Mouse (Mus musculus) C2C12 (cell line): Measurements from ENCODE around the gene Lrrc8d.

Experiments
- CEBPB ChIP-seq: IDR thresholded peaks from one replicate; pipeline ENCODE4 v1.6.1; 2011; ENCODE audit warnings: low read depth, mild to moderate bottlenecking, control low read depth, moderate library complexity
- CTCF ChIP-seq: IDR thresholded peaks from one replicate; pipeline ENCODE4 v1.5.1; 2011; ENCODE audit not compliant: control insufficient read depth, insufficient read depth, insufficient read length
- FOSL1 ChIP-seq: IDR thresholded peaks from one replicate; pipeline ENCODE4 v1.8.0; 2011; ENCODE audit warnings: mild to moderate bottlenecking, low read length; ENCODE audit not compliant: poor library complexity, insufficient read depth, severe bottlenecking
- MAX ChIP-seq: IDR thresholded peaks from one replicate; pipeline ENCODE4 v1.6.1; 2011; ENCODE audit warnings: mild to moderate bottlenecking, control low read depth
- MYOD1 ChIP-seq: IDR thresholded peaks from one replicate; pipeline ENCODE4 v1.6.1; 2011; ENCODE audit warnings: low read depth; ENCODE audit not compliant: control insufficient read depth, insufficient read length
- MYOG ChIP-seq: IDR thresholded peaks from one replicate; pipeline ENCODE4 v1.6.1; 2011; ENCODE audit not compliant: control insufficient read depth, insufficient read length; ENCODE audit errors: extremely low read depth
- USF1 ChIP-seq: IDR thresholded peaks from one replicate; pipeline ENCODE4 v1.6.1; 2011; ENCODE audit warnings: low read depth, mild to moderate bottlenecking, control low read depth, moderate library complexity

GRCm38 (mm10) chr5:105718138-105718670 is 18.4 kb downstream of the Lrrc8d start:
- TF ChIP-seq MYOG (no peak), CTCF (no peak), CEBPB (no peak), MAX (no peak), FOSL1 (no peak), USF1 (no peak), MYOD1 (no peak)
